Mouse (Mus musculus) kidney, adult 2 months (tissue): ENCODE measurements at regions not wholly inside any gene's neighbourhood (a gene's known extent, or its start where the extent isn't known, plus 50 kb on each side); places are given as distances from the start of the nearest gene placed in this dataset.

Source experiments
- CTCF ChIP-seq: fragments of 200-500 bp; conservative IDR thresholded peaks from 2 replicates; pipeline ENCODE4 v1.5.1; 2011; ENCODE audit warnings: low read depth, mild to moderate bottlenecking, control low read depth, low read length, moderate library complexity, mixed read lengths; ENCODE audit not compliant: insufficient read depth, insufficient read length
- POLR2A ChIP-seq: fragments of 200-500 bp; IDR thresholded peaks from one replicate; pipeline ENCODE4 v1.6.1; 2011; ENCODE audit warnings: low read depth, low read length, control low read depth

DNA sequence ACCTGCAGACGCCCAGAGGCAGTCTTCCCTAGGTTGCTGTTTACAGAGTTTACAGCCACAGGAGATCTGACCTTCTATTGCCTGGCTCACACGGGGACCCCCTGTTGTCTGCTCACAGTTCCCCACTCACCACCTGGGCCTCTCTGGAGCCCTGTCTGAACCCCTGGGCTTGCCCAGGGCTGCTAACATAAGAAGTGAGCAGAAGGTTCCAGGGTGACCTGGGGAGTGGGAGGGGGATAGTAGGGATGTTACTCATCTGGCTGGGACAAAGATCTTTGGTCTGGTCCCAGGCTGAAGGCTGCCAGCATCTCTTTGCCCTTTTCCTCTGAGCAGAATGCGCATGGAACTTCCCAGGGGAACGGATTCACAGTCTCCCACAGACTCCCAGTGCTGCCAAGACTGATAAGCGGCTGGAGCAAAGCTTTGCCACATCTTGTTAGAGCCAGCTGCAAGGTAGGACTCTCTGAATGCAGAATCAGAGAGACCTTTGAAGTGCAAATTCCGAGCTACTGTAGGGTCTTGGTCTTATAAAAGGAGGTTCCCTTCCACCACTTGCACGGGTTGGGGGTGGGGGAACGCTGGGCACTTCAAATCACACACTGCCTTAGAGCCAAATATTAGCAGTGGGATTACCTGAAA is 622.5 kb upstream of the Gm19410 start:
- TF ChIP-seq POLR2A (no peak), CTCF (no peak)
